Mouse (Mus musculus): Measurements from ENCODE around the gene Dner.

Gene Dner

DNA sequence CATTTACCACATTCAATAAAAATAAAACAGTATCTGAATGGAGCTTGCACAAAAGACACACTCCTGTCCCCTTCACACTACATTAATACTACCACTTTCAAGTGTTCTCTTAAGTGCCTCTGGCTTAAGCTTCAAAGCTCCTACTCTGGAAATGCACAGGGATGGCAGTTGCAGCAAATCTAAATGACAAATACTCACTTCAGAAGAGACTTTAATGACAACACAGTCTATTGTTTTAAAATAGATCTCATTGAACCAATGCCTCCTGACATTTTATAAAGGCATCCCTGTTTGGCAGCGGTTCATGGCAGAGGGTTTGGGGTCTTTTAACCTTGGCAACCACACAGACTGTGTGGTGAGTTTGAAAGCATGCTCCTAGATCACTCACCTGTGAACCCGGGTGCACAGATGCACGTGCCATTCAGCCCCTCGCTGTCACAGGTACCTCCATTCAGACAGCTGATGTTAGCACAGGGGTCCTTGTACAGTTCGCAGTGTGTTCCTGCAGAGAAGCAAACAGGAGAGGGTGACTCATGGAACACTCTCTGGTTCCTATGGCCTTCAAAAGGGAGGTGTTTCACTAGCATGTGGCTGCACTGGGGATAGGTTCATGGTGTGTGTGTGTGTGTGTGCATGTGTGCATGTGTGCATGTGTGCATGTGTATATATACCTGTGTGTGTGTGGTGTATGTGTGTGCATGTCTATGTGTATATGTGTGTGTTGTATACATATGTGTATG is 290.3 kb downstream of the Dner start:
- DNase-seq (ENCODE audit: low read depth in 1 of 2, low spot score in 2 of 2): no peak

GRCm38 (mm10) chr1:84404880-84405279 is 291.1 kb downstream of the Dner start:
- DNase-seq (ENCODE audit: low read depth in 1 of 2, low spot score in 2 of 2): no peak

DNA sequence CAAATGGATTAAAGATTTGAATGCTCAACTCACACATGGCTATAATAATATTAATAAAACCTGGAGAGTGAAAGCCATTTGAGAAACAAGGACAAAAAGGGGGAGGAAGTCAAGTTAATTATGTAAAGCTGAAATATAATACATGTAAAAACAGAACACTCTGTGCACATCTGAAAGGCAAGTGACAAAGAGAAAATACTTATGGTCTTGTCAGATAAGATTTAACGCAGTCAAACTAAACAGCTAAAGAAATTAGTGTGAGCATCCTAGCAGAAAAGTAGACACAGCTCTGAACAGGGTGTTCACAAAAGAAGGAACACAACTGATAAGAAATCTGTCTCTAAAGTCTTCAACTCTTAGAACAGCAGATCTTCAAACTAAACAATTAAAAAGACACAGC is 293.9 kb downstream of the Dner start:
- no peak for DNase-seq (ENCODE audit: low read depth in 1 of 2, low spot score in 2 of 2)

GRCm38 (mm10) chr1:84399671-84400070 is 296.4 kb downstream of the Dner start:
- no peak for DNase-seq (ENCODE audit: low read depth in 1 of 2, low spot score in 2 of 2)

- DNase-seq (ENCODE audit: low read depth in 1 of 2, low spot score in 2 of 2): no peak
Measured at GRCm38 (mm10) chr1:84399118-84399517, 296.9 kb downstream of the Dner start.

DNA sequence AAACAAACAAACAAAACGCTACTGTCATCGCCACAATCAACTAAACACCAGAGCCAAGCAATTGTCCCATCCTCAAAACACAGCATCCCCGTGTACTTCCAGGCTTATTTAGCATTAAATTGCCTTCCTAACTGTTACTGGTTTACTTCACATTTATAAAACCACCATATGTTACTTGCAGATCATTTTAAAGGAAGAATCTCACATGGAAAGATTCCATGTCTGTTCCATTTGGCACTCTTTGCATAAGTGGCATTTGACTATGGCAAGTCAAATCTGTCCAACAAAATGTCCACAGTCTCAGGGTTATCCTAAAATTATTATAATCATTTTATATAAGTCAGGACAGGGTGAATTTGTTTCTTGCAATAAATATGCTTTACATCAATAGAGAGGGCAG is 299.2 kb downstream of the Dner start:
- DNase-seq (ENCODE audit: low read depth in 1 of 2, low spot score in 2 of 2): no peak

DNA sequence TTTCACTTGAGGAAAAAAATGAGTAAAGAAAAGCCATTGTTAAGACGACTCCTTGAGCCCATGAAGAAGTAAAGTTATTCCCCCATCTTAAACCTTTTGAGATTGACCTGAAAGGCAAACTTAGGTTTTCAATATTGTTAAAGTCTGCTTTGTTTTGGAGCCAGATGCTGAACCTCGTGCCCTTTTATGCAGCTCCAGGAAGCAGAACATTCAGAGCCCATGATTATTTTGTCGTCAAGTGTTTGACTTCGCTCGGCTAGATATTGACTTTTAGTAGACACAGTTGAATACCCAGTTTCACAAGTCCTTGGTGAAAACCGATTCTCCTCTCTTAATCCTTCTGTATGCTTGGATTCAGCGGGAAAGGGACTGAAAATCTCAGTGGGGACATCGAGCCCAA is 300.1 kb downstream of the Dner start:
- no peak for DNase-seq (ENCODE audit: low read depth in 1 of 2, low spot score in 2 of 2)

DNA sequence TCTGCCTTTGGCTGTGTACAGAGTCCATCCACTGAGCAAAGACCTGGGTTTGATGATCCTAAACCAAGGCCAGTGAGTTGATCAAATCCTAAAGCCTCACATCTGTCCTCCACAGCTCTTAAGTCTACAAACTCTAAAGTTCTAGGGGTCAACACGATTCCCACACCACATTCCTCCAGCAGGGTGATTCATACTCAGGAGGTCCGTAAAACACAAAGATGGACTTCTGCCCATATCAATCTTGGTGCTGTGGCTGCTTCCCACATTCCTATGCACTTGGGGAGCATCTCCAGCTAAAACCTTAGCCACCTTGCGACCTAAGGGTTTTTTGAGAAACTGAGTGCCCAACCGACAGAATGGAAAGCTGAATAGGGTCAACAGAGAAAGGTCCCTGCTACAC is 305.1 kb downstream of the Dner start:
- DNase-seq (ENCODE audit: low read depth in 1 of 2, low spot score in 2 of 2): no peak

DNA sequence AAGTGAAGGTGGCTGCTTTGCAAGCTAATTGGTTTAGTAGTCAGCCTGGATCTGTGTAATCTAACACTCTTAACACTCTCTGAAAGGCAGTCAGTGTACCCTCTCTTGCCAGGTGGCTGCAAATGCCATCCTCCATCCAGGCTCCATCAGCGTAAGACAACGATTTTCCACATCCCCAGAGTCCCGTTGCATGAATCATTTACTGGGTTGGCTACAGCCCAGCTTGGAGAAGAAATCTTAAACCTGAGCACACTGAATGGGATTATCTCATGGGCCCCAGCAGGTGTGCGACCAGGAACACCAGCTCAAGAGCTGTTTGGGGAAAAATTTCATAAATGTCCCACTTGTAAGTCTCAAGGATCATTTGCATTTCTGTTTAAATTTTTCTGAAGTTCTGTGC is 308.4 kb downstream of the Dner start:
- DNase-seq (ENCODE audit: low read depth in 1 of 2, low spot score in 2 of 2): no peak

DNA sequence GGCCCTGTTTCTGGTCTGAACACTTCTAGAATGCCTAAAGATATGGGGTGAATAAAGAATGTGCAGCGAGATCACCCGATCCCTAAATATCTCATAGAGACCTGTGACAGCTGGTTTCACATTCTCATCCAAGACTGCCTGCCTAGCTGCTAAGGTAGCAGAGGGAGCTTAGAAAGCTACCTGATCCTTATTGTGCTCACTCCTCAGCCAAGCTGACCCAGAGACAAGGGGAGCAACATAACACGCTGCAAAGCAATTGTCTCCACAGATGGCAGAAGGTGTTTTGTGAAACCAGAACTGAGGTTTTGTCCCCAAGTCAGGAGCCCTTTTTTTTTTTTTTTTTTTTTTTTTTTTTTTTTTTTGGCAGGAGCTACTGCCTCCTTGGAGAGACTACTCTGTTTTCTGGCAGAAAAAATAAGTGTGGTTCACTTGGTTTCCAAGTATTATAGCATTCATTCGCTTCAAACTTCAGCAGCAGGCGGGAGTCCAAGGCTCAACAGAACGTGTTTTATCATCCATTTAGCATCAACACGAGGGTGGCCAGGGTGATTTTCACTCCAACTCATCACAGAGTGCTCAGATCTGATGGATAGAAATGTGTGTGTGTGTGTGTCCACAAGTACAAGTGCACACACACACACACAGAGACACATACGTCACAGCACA is 309.4 kb downstream of the Dner start:
- no peak for DNase-seq (ENCODE audit: low read depth in 1 of 2, low spot score in 2 of 2)

- DNase-seq (ENCODE audit: low read depth in 1 of 2, low spot score in 2 of 2): no peak
Measured at GRCm38 (mm10) chr1:84382709-84383108, 313.3 kb downstream of the Dner start.

DNA sequence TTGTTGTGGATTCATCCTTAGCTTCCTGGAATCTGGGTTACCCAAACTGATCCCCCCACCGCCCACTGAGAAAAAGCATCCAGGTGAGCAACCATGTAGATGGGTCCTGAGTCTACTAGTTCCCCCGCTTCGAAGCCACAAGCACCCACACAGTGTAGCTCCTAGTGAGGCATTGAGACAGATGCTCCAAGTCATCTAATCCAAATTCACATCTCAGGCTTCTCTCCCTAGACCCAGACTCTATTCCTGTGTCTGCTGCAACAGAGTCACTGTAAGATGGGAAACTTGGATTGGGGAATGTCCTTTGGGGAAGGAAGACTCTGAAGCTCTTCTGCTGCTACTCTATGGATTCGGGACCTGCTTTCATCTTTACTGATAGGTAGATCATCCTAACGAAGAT is 314.0 kb downstream of the Dner start:
- no peak for DNase-seq (ENCODE audit: low read depth in 1 of 2, low spot score in 2 of 2)

DNA sequence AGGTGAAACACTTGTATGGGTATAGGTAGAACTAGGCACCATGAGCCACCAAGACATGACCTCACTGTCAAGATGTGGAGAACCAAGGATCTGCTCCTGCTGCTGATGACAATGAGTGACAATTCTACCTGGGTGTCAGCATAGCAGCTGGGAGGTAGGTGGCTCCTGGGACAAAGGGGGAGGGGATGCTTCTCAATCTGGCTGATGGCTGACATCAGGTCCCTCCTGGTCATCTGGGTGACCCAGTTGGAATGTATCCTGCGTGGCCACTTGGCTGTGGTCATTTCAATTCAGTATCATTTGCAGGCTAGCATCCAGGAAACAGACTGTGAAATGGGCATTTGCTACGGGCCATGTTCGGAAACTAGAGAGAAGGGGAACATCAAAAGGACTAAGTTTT is 315.1 kb downstream of the Dner start:
- DNase-seq (ENCODE audit: low read depth in 1 of 2, low spot score in 2 of 2): no peak

DNA sequence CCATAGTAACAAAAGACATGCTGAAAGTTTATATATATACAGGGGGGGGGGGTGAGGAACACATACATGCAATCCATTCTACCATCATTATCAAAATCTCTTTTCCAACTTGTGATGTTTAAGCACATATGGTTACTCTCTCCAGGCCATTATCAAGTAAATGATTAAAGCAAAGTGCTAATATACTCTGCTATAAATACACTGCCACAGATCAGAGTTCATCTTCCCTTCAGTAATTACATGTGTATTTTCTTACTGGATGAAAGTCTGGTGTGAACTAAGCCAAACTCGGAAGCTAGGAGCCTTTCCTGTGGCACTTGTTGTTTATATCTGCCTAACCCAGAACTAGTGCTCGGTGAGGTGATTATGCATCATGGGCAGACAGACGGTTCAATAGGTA is 328.3 kb downstream of the Dner start:
- DNase-seq (ENCODE audit: low read depth in 1 of 2, low spot score in 2 of 2): no peak

DNA sequence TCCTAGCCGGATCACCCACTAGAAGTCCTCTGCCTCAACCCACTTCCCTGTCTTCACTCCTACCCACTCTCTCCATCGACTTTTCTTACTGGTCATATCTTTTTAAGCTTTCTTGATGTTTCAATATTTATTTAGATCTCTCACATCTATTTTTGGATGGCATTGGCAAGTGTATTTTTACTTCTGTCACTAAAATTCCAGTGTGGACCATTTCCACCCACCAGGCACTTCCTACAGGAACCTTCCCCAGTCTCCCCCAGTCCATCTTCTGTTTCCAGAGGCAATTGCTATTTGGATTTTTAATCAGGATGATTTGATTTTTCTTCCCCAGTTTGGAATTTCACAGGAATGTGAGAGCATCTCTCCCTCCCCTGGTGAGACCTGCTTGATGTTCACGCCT is 329.5 kb downstream of the Dner start:
- DNase-seq (ENCODE audit: low read depth in 1 of 2, low spot score in 2 of 2): no peak

- no peak for DNase-seq (ENCODE audit: low read depth in 1 of 2, low spot score in 2 of 2)
Measured at GRCm38 (mm10) chr1:84363967-84364366, 332.1 kb downstream of the Dner start, which contains the start of gene Pid1. Pid1 (minus strand) TSS chr1:84364180.

GRCm38 (mm10) chr1:84362709-84363617 is 333.1 kb downstream of the Dner start:
- peak; percentile 5 to 7 for DNase-seq (ENCODE audit: low read depth in 1 of 2, low spot score in 2 of 2)

DNA sequence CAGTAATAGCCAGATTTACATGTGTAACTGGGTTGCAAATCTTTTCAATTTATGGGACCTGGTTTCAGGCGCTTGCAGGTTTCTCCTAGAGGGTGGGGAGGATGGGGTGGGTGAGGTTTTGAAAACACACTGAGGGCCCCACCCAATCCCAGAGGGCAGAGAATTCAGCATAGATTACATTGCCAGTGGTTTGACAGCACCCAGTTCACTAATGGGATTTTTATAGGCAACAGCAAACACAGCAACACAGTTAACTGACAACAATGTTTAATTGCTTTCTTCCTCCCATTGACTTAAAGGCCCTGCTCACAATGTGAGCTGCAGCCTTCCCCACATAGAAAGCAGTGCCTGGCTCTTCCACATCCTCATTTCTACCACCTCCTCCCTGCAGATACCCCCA is 333.8 kb downstream of the Dner start:
- no peak for DNase-seq (ENCODE audit: low read depth in 1 of 2, low spot score in 2 of 2)

- DNase-seq (ENCODE audit: low read depth in 1 of 2, low spot score in 2 of 2): no peak
Measured at GRCm38 (mm10) chr1:84361389-84361788, 334.6 kb downstream of the Dner start.

GRCm38 (mm10) chr1:84359611-84360500 is 336.2 kb downstream of the Dner start:
- DNase-seq (ENCODE audit: low read depth in 1 of 2, low spot score in 2 of 2): peak; percentile 12 to 24

- DNase-seq (ENCODE audit: low read depth in 1 of 2, low spot score in 2 of 2): no peak
Measured at GRCm38 (mm10) chr1:84357216-84357615, 338.8 kb downstream of the Dner start.

All from monocyte, adult 2 months (primary cell).